Mouse (Mus musculus): Measurements from ENCODE around the gene Madcam1. TPM values are rescaled to one million over a fixed set of nuclear protein-coding genes. Genes with fewer than 3 reads are reported as not detected.

Gene Madcam1
- polyA plus RNA-seq, 1 experiment from 2014 or later = 1.1 TPM

DNA sequence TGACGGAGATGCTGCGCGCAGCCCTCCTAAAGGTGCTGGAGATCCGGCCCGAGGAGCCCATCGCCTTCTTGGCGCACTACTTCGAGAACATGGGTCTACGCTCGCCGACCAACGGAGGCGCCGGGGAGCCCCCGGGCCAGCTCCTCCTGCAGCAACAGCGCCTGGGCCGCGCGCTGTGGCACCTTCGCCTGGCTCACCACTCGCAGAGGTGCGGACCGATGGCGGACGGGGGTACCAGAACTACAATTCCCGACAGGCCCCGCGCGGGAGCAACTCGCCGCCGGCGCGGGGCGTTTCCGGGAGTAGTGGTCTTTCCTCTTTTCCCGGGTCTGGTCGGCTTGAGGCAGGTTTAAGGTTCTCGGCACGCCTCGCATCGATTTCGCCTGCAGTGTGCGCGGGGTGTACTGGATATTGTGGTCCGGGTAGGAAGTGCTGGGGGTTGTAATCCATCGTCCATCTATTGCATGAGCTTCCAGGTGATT, 5.3 kb downstream of the Madcam1 start:
- Histone ChIP-seq H3K9me3 (no peaks in the 10 kb centered on the region), H3K27me3 (replicated peaks) (no peaks in the 10 kb centered on the region), H3K36me3 (replicated peaks) (no peaks in the 10 kb centered on the region; the same call in 1 of the 2 replicates), H3K4me2 (peak overlapping the region; percentile 85), H3K4me3 (peak overlapping the region; percentile 90), H3K4me1 (peaks cover 32% of the 10 kb centered on the region), H3K27ac (peak overlapping the region; percentile 99), H3K9ac (peak overlapping the region; percentile 90)
- WGBS = under 1% methylated on average over 47 of the region's 47 CpGs
- ATAC-seq (replicated peaks) = peak; percentile 78

DNA sequence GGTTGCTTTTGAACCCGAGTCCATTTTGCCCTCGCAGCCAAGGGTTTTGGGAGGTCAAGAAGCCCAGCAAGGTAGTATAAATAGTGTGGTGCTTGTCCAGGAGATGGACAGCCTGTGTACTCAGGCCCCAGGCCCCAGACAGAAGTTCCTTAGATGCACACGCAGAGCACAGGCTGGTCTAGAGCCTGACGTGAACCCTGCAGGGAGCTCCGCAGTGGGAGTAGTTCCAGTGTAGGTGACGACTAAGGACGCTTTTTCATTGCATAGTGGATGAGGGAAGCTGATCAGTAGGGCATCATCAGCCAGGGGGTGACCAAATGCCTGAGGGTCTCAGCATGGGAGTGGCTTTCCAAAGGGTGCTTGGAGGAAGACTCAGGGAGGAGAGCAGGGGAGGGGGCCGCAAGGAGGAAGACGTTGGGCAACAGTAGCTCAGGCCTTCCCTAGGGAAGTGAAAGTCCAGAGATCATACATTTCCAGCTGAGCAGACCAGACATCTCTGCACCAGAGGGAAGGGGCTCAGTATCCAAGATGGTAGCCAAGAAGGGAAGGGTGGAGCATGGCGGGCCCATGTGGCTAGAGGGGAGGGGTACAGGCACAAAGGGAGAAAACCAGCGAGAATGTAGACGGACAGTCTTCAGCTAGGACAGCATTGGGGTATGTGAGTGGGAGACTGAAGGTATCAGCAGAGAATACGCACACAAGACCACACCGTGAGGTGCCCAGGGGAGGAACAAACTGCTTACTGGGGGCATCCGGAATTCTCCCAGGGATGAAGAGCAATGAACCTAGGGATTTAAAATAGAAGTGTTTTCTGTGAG, 5.9 kb downstream of the Madcam1 start:
- Histone ChIP-seq H3K4me2 (peak overlapping the region; percentile 85), H3K9me3 (no peaks in the 10 kb centered on the region), H3K4me1 (peaks cover 32% of the 10 kb centered on the region), H3K27ac (peak overlapping the region; percentile 99), H3K4me3 (peak overlapping the region; percentile 90), H3K27me3 (replicated peaks) (no peaks in the 10 kb centered on the region), H3K36me3 (replicated peaks) (peaks cover under 1% of the 10 kb centered on the region; the same call in 1 of the 2 replicates), H3K9ac (peak overlapping the region; percentile 90)
- 32% methylated on average over 15 of the region's 15 CpGs for WGBS
- ATAC-seq (replicated peaks) = peak; percentile 34

DNA sequence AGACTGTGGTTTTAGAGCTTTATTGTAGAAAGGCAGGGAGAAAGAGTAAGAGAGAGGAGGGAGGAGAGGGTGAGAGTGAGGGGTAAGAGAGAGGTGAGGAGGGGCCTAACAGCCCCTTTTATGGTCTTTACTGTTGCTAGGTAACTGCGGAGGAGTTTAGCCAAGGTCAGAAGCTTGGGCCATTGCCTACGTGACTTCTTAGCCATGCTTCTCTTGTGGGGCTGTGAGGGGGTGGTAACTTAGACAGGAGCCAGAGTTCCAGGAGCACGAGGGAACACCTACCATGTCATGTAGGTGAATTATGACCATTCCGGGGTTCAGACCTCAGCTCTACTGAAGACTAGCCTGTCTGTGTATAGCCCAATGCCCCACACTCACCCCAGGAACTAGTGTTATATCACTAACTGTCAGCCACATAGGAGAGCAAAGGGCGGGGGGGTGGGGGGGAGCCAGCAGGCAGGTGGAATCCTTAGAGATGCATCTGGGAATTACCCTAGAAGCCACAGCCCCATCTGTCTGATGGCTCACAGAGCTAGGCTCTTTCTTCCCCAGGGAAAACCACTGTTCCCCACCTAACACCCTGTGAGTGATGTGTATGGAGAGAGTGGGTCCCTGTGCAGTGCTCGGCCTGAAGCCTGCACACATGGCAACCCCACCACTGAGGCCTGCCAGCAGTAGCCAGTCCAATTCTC, 7.2 kb downstream of the Madcam1 start:
- Histone ChIP-seq H3K27me3 (replicated peaks) (no peaks in the 10 kb centered on the region), H3K9me3 (no peaks in the 10 kb centered on the region), H3K36me3 (replicated peaks) (peaks cover 7% of the 10 kb centered on the region; the same call in 1 of the 2 replicates), H3K4me2 (no peak overlapping the region), H3K4me3 (no peak overlapping the region), H3K9ac (no peak overlapping the region), H3K27ac (no peak overlapping the region), H3K4me1 (peaks cover 32% of the 10 kb centered on the region)
- WGBS = 69% methylated on average over 6 of the region's 6 CpGs
- no peak for ATAC-seq (replicated peaks)

DNA sequence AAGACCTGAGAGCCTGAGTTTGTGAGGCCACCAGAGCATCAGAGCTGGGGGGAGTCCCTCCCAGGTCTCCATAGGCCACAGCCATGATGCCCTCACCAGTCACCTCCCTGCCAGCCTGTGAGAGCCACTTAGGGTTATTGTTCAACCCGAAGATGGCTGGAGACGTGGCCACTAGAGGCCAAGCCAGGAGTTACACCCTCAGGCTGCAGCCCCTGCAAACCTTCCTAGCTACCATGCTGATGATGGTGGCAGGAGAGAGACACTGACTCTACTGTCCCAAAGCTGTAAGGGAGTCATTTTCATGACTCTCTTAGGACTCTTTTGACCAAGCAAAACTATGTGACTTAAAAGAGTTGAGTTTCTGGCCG, 7.7 kb downstream of the Madcam1 start:
- H3K4me3 ChIP-seq = no peak overlapping the region
- ATAC-seq (replicated peaks) = no peak
- H3K9me3 ChIP-seq = no peaks in the 10 kb centered on the region
- no peaks in the 10 kb centered on the region for H3K27me3 ChIP-seq (replicated peaks)
- H3K4me2 ChIP-seq = no peak overlapping the region
- no peak overlapping the region for H3K9ac ChIP-seq
- peaks cover 32% of the 10 kb centered on the region for H3K4me1 ChIP-seq
- no peak overlapping the region for H3K27ac ChIP-seq
- 62% methylated on average over 3 of the region's 3 CpGs for WGBS
- peaks cover 7% of the 10 kb centered on the region; the same call in 1 of the 2 replicates for H3K36me3 ChIP-seq (replicated peaks)

DNA sequence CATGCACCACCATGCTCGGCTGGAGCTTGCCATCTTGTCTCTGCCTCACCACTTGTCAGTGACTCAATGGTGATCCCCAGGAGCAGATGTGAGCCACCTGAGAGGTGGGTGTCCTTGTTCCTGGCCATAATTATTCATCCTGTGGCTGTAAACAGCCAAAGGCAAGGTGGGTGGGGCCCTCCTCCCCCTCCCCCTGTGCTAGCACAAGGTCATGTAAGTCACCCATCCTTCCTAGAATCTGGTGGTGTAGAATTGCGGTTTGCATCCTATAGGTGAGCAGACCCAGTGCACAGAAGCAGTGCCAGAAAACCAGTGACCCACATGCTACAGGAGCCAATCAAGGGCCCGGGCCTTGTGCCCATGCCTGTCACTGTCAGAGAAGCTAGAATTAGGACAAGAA, 8.7 kb downstream of the Madcam1 start:
- H3K9ac ChIP-seq = no peak overlapping the region
- no peak overlapping the region for H3K4me2 ChIP-seq
- no peak for ATAC-seq (replicated peaks)
- peaks cover 7% of the 10 kb centered on the region; the same call in 1 of the 2 replicates for H3K36me3 ChIP-seq (replicated peaks)
- H3K4me3 ChIP-seq = no peak overlapping the region
- WGBS = 95% methylated on average over 3 of the region's 3 CpGs
- no peaks in the 10 kb centered on the region for H3K27me3 ChIP-seq (replicated peaks)
- no peaks in the 10 kb centered on the region for H3K9me3 ChIP-seq
- H3K4me1 ChIP-seq = peaks cover 26% of the 10 kb centered on the region
- no peak overlapping the region for H3K27ac ChIP-seq

DNA sequence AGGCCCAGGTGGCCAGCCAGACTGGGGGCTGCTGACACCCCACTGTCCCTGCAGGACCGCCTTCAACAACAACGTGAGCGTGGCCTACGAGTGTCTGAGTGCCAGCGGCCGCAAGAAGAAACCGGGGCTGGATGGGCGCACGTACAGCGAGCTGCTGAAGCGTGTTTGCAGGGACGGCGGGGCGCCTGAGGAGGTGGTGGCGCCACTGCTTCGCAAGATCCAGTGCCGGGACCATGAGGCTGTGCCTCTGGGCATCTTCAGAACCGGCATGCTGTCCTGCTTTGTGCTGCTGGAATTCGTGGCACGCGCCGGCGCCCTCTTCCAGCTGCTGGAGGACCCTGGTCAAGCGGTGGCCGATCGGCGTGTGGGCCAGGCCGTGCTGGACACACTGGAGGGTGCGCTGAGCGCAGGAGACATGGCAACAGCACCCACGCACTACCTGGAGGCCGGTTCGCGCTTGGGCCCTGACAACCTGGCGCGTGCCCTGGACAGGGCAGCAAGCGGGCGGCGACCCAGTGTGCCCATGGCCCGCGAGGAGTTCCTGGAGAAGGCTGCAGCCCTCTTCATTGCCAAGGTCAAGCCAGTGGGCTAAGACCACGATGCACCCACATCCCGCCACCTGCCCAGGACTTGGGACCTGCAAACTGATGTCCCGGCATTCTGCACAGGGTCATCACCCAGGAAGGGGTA, 11.1 kb downstream of the Madcam1 start:
- Histone ChIP-seq H3K27me3 (replicated peaks) (no peaks in the 10 kb centered on the region), H3K4me3 (no peak overlapping the region), H3K4me1 (peaks cover 15% of the 10 kb centered on the region), H3K27ac (no peak overlapping the region), H3K9ac (no peak overlapping the region), H3K36me3 (replicated peaks) (peaks cover 7% of the 10 kb centered on the region; the same call in 1 of the 2 replicates), H3K9me3 (no peaks in the 10 kb centered on the region), H3K4me2 (no peak overlapping the region)
- 61% methylated on average over 44 of the region's 44 CpGs for WGBS
- ATAC-seq (replicated peaks) = no peak

DNA sequence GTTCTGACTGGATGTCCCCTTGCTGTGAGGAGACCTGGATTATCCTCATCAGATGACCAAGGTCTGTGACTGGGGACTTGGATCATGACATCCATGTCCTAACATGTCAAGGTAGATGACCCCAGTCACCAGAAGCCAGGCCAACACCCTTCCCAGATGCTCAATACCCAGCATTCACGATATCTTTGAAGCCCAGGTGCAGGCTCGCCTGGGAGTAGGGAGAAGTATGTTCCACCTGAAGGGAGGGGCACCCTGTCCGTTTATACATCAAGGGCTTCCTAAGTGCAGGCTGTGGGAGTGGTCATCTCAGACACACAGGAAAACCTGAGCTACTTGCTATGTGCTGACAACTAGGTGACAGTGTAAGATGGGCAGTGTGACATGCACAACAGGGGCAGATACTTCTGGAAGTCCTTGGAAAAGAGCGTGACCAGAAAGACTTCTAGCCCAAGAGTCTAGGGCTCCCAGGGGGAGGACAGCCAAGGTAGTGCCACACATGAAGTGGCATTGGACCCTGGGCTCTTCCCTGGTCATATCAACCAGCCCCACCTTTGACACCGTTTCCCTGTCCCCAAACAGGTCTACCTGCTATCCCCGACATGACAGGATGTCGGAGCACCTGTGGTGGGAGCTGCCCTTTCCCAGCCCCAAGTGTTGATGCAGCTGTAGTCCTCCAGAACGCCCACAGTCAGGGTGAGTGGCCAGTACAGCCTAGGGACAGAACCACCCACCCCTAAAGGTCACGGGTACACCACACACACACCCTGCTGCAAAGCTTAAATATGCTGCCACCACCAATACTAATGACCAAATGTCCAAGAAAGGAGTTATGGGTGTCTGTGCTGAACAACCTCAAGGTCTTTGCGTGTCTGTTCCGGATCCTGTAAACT, 16.5 kb downstream of the Madcam1 start:
- peak; percentile 40 for ATAC-seq (replicated peaks)
- H3K36me3 ChIP-seq (replicated peaks) = peaks cover 7% of the 10 kb centered on the region; the same call in 1 of the 2 replicates
- no peaks in the 10 kb centered on the region for H3K9me3 ChIP-seq
- H3K4me2 ChIP-seq = peak overlapping the region; percentile 67
- peak overlapping the region; percentile 69 for H3K4me3 ChIP-seq
- no peaks in the 10 kb centered on the region for H3K27me3 ChIP-seq (replicated peaks)
- peaks cover 26% of the 10 kb centered on the region for H3K4me1 ChIP-seq
- WGBS = 41% methylated on average over 11 of the region's 11 CpGs
- H3K9ac ChIP-seq = peak overlapping the region; percentile 52
- H3K27ac ChIP-seq = peak overlapping the region; percentile 91

DNA sequence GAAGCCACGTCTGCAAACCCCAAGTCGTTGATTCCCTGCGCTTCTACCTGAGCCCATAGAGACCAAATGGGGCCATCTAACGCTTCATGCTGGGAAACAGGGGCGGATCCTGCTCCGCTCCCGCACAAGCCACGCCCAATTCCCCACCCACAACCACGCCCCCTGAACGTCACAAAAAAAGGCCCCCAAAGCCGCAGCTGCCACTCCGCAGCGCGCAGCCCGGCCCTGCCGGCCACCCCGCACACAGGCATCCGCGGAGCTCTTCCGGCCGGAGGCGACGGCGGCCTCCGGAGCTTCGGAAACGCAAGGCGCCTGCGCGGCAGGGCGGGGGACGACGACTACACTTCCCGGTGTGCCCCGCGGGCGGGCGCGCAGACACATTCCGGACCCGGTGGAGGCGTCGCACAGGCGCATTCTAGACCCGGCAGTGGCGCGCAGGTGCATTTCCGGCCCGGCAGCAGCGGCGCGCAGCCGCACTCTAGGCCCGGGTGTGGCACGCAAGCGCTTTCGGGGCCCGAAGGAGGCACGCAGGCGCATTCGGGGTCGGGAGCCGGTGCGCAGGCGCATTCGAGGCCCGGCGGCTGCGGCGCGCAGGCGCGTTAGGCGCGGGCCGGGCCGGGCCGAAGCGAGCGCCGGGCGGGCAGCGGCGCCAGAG, 17.4 kb downstream of the Madcam1 start, which contains the start of gene Cdc34:
Gene Cdc34 (plus strand): TSS at position 605 of the 655 bp plus-strand sequence.
- Histone ChIP-seq H3K9ac (peak within 1 kb of the TSS; percentile 60), H3K4me1 (peaks cover 26% of the 10 kb centered on the region), H3K36me3 (replicated peaks) (peaks cover 6% of the 10 kb centered on the region; the same call in 1 of the 2 replicates), H3K27me3 (replicated peaks) (no peaks in the 10 kb centered on the region), H3K4me2 (peak within 1 kb of the TSS; percentile 91), H3K9me3 (no peaks in the 10 kb centered on the region), H3K27ac (peak within 1 kb of the TSS; percentile 91), H3K4me3 (peak within 1 kb of the TSS; percentile 69)
- ATAC-seq (replicated peaks) = peak; percentile 94
- under 1% methylated on average over 70 of the region's 84 CpGs for WGBS

DNA sequence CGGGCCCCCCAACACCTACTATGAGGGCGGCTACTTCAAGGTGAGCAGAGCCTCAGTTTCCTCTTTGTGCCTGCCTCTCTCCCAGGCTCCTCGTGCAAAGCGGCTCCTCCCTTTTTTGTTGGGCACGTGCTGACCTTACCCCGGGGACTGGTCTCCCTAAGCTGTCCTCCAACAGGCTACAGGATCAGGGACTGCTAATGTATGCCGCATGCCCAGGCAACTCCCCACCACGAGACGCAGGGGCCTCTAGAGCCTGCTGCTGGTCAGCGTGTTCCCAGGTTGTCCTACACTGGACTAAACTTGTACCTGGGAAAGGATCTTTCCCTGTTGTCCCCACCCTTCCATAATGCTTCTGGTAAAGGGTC, 18.2 kb downstream of the Madcam1 start:
- Histone ChIP-seq H3K9me3 (no peaks in the 10 kb centered on the region), H3K4me3 (peak overlapping the region; percentile 69), H3K4me1 (peaks cover 26% of the 10 kb centered on the region), H3K4me2 (peak overlapping the region; percentile 91), H3K36me3 (replicated peaks) (peaks cover 6% of the 10 kb centered on the region; the same call in 1 of the 2 replicates), H3K27ac (peak overlapping the region; percentile 91), H3K9ac (peak overlapping the region; percentile 60), H3K27me3 (replicated peaks) (no peaks in the 10 kb centered on the region)
- WGBS = 1% methylated on average over 10 of the region's 10 CpGs
- peak; percentile 15 for ATAC-seq (replicated peaks)

DNA sequence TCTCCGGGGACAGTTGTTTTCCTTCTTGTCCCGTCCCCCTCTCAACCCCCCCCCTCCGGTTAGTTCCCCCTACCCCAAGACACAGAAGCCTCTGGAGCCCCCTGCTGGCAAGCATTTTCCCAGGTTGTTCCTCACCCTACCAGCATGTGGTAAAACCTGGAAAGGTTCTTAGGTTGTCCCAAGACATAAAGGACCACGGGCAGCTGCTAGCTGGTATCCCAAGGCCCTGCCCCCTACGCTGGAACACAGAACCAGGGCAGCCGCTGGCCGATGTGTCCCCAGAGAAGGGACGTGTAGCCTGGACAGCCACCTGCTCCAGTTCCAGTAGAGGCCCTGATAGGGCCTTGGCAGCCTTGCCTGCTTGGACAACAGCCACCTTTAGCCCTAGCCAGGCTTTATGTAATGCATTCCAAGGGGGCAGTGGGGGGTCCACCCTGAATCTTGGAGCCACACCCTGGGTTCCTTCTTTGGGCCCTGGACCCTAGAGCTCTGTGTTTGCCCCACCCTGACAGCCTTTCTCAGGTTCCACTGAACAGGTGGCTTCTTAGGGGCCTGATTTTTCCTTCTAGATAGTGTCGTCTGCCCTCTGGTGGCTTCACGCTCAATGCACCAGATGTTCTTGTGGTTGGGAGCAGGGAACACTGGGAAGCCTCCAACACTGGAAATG, 18.7 kb downstream of the Madcam1 start:
- Histone ChIP-seq H3K9me3 (no peaks in the 10 kb centered on the region), H3K4me3 (peak overlapping the region; percentile 69), H3K9ac (peak overlapping the region; percentile 60), H3K4me1 (peaks cover 26% of the 10 kb centered on the region), H3K36me3 (replicated peaks) (peaks cover 8% of the 10 kb centered on the region; the same call in 1 of the 2 replicates), H3K27ac (no peak overlapping the region; the same call in 1 of the 2 replicates), H3K27me3 (replicated peaks) (no peaks in the 10 kb centered on the region), H3K4me2 (peak overlapping the region; percentile 91)
- ATAC-seq (replicated peaks) = no peak
- WGBS = 5% methylated on average over 10 of the region's 10 CpGs
